Mouse (Mus musculus): ENCODE measurements around the gene Vps41.

GRCm38 (mm10) chr13:18896789-18897188, 179.7 kb downstream of the Vps41 start:
- no peak for TF ChIP-seq CTCF (conservative IDR thresholded peaks at IDR 0.05; ENCODE audit: low read length)
- no peak for TF ChIP-seq POU5F1 (IDR thresholded peaks at IDR 0.05; ENCODE audit: borderline replicate concordance, low read length)

All from E14TG2a.4 (cell line).